Mouse (Mus musculus): Measurements from ENCODE around the gene Socs7.

DNA sequence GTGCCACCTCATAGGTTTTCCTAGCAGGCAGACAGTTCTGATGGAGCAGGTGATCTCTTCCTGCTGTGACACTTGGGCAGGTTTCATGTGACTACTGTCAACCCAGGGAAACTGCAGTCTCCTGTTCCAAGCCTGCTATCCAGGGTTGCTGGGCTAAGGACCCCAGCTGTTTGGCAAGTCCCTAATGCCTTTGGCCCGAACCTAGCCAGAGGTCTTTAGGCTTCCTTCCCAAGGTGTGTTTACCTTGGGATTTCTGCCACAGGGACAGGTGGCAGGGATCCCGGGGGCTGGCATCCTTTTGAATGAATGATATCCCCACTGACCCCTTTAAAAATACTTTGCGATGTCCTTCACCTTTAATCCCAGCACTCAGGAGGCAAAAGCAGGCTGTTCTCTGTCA, 45.1 kb downstream of the Socs7 start:
- TF ChIP-seq CTCF (IDR thresholded peaks at IDR 0.05; ENCODE audit: borderline replicate concordance, control insufficient read depth, extremely low read depth, insufficient read depth, low read length, poor library complexity) (no peak), POLR2A (IDR thresholded peaks at IDR 0.05; ENCODE audit: control insufficient read depth, extremely low read depth, insufficient read depth, low read length, poor library complexity) (no peak)
